Mouse (Mus musculus) embryonic facial prominence, embryonic 12.5 days (tissue): ENCODE measurements around the gene Rab20. TPM values are rescaled to one million over a fixed set of nuclear protein-coding genes. Genes with fewer than 3 reads are reported as not detected.
"Not testable (repeated sequence)": the region's sequence is repeated elsewhere in the genome, so short reads cannot be mapped to it uniquely, and the experiment has no call there.

Source experiments
- ATAC-seq: fragments of 200-750 bp; cut with Nextera tagmentation; 2 replicates; pipeline ENCODE4 v1.8.0; 2017; ENCODE audit not compliant: insufficient number of reproducible peaks, insufficient read depth, low FRiP score, low TSS enrichment
- H3K27ac ChIP-seq: fragments of 300-500 bp; sonication (generic); 2 replicates; pipeline ENCODE4 v1.5.1; 2016; ENCODE audit warnings: mild to moderate bottlenecking
- H3K27me3 ChIP-seq: fragments of 300-500 bp; sonication (generic); 2 replicates; pipeline ENCODE4 v1.6.1; 2016; ENCODE audit warnings: mild to moderate bottlenecking, moderate library complexity
- H3K36me3 ChIP-seq: fragments of 300-500 bp; sonication (generic); 2 replicates; pipeline ENCODE4 v1.6.1; 2016; ENCODE audit warnings: mild to moderate bottlenecking
- H3K4me1 ChIP-seq: fragments of 300-500 bp; sonication (generic); 2 replicates; pipeline ENCODE4 v1.6.1; 2016
- H3K4me2 ChIP-seq: fragments of 300-500 bp; sonication (generic); replicated peaks from 2 replicates; pipeline ENCODE4 v1.6.1; 2016; ENCODE audit warnings: mild to moderate bottlenecking, moderate library complexity
- H3K4me3 ChIP-seq: fragments of 300-500 bp; sonication (generic); 2 replicates; pipeline ENCODE4 v1.5.1; 2016; ENCODE audit warnings: mild to moderate bottlenecking
- H3K9ac ChIP-seq: fragments of 300-500 bp; sonication (generic); 2 replicates; pipeline ENCODE4 v1.6.1; 2016; ENCODE audit warnings: mild to moderate bottlenecking, moderate library complexity
- H3K9me3 ChIP-seq: fragments of 300-500 bp; sonication (generic); 2 replicates; pipeline ENCODE4 v1.6.1; 2016; ENCODE audit warnings: mild to moderate bottlenecking, moderate library complexity
- WGBS: fragments of 180-500 bp; shearing (Covaris S2); methylation state at CpG from one replicate; pipeline ENCODE4 v1.1.7; 2016; 5-methylcytosine and 5-hydroxymethylcytosine counted together
- polyA plus RNA-seq: library from polyadenylated mRNA; unstranded; fragments of >200 nt; fragmentation: Nextera tagmentation; extraction: Ambion mirVana; gene quantifications from 2 replicates; pipeline ENCODE4 v1.2.1, GENCODE M21; 2016

Rab20 gene
- polyA plus RNA-seq, 1 experiment from 2014 or later = 1.1 TPM

DNA sequence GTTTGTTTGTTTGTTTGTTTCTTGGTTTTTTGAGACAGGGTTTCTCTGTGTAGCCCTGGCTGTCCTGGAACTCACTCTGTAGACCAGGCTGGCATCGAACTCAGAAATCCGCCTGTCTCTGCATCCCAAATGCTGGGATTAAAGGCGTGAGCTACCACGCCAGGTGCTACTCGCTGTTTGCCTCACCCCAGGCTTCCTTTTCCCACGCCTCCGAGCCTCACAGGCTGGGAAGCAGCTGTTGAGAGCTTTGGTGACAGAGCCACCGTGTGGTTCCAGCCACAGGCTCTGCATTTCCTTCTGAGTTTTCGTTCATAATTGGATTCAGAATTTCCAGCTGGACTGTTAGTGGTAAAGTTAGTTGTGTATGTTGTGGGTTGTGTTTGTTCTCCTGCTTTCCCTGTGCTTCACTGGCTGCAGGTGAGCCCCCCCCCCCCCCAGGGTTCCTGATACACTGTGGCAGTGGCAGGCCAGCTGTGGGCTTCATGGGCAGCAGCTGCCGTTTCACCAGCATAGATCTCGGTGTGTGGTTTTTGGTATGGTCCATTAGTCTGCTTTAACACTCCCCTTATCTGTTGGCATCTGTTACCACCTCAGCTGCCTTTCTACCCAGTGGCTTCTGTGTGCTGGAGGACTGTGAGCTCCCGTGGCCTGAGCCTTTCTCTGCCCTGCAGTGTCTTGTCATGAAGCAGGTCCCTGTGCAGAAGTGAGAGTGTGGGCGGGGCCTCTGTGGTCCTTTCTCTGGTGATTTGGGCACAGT is 25.1 kb upstream of the Rab20 start:
- ATAC-seq = no peak
- Histone ChIP-seq H3K4me1 (0 out of 2 replicates have a peak, but pooled peaks cover 7% of the 10 kb centered on the region), H3K4me3 (no peak overlapping the region), H3K4me2 (no peak overlapping the region), H3K9me3 (no peaks in the 10 kb centered on the region), H3K9ac (no peak overlapping the region), H3K36me3 (peaks cover 56% of the 10 kb centered on the region), H3K27me3 (no peaks in the 10 kb centered on the region), H3K27ac (no peak overlapping the region)
- 87% methylated on average over 13 of the region's 13 CpGs for WGBS

DNA sequence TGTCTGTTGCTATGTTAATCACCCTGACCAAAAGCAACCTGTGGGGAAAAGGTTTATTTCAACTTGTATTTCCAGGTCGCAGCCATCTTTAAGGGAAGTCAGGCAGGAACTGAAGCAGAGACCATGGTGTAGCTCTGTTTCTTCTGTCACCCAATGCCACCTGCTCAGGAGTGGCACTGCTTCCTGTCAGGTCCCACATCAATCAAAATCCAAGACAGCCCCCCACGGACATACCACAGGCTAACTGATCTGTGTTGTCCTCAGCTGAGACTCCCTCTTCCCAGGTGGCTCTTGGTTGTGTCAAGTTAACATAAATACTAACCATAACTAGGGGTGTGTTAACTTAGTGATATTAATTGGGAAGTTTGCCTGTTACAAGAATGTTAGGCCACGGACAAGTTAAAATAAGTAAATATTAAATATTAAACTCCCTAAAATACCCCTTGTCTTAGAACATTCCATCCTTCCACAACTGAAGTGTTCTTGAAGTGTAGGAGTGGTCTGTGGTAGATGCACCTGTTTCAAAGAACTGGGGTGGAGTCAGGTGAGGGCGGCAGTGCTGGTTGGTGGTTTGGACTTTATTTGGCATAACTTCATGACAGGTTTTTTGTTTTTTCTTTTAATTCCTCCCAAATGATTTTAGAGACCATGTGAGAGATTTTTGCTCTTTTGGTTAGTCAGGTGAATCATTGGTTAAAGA is 20.4 kb upstream of the Rab20 start:
- 88% methylated on average over 4 of the region's 4 CpGs for WGBS
- H3K27me3 ChIP-seq = no peaks in the 10 kb centered on the region
- peak overlapping the region; percentile 94; the same call in 1 of the 2 replicates for H3K4me3 ChIP-seq
- peaks cover 10% of the 10 kb centered on the region; the same call in 1 of the 2 replicates for H3K4me1 ChIP-seq
- H3K36me3 ChIP-seq = peaks cover 17% of the 10 kb centered on the region
- no peak overlapping the region for H3K27ac ChIP-seq
- ATAC-seq = no peak
- H3K4me2 ChIP-seq = peak overlapping the region; percentile 79
- H3K9me3 ChIP-seq = no peaks in the 10 kb centered on the region
- H3K9ac ChIP-seq = no peak overlapping the region

DNA sequence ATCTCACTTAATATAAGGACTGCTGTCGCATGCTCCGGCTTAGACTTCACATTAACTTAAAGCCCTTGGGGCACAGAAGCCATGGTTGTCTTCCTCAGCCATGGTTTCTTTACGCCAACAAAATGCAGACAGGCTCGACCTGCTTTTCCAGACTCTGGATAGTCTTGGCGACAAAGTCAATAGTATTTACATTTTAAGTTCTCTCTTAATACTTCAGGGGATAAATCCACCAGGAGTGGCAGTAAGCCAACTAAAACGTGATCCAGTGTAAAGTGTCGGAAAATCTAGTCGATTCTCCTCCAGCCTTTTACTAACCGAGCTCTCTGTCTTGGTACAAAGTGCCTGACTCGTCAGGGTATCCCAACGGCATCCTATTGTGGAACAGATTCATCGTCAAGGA is 19.8 kb upstream of the Rab20 start:
- WGBS = 75% methylated on average over 12 of the region's 12 CpGs
- no peak for ATAC-seq
- Histone ChIP-seq H3K4me3 (peak overlapping the region; percentile 94), H3K9me3 (no peaks in the 10 kb centered on the region), H3K4me2 (peak overlapping the region; percentile 79), H3K9ac (peak overlapping the region; percentile 85; the same call in 1 of the 2 replicates), H3K27me3 (no peaks in the 10 kb centered on the region), H3K36me3 (peaks cover 11% of the 10 kb centered on the region), H3K27ac (no peak overlapping the region), H3K4me1 (peaks cover 10% of the 10 kb centered on the region; the same call in 1 of the 2 replicates)

DNA sequence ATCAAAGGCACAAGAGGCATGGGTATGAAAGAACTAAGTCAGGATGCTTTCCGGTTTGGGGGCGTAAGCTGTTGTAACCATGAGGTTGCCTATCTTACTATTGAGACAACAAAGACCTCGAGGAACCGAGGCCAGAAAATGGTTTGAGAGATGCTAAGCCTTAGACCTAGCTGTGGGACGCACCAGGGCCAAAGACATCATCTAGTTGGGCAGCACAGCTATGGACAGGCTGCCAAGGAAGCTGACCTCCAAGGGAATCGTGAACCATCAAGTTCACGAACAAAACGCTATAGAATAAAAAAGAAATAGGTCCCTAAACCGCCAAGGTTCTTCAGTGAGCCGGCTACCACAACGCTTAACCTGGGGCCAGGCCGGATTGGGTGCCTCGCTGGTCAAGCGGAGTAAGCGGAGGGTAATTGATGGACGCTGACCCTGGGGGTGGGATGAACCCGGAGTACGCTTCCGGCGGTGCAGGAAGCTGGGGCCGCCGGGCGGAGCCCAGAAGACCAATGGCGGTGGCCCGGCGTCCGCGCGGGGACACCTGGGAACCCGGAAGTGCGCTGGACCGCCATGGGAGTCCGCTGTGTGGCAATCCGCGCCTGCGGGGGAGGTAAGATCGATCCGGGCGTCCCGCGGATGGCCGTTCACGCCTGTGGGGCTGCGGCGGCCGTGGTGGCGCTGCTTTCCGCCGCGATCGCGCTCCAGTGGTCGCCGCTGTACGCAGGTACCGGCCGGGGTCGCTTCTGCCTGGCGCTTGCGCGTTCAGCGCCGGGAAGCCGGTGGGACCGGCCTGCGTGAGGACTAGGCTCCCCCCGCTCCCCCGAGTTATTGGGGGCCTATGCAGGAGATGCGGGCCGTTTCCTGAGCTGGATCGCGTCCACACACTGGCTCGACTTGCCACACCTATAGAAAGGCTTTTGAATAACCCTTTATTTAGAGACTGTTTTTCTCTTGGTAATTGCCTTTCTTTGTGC is 18.8 kb upstream of the Rab20 start, which contains the start of gene Naxd:
TSS of gene Naxd (plus strand) at position 490 of the 974 bp plus-strand sequence.
- H3K4me2 ChIP-seq = peak within 1 kb of the TSS; percentile 79
- WGBS = 4% methylated on average over 73 of the region's 73 CpGs

DNA sequence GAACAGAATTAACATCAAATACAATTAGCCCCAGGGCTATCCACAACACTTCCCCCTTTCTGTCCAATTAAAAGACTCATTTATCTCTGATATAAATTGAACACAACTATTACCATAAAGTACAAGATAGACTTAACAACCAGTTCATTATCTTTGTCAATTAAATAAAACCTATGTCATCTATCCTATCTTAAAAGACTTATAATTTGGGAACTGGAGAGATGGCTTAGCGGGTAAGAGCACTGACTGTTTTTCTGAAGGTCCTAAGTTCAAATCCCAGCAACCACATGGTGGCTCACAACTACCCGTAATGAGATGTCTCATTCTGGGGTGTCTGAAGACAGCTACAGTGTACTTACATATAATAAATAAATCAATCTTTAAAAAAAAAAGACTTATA is 13.8 kb upstream of the Rab20 start:
- not testable (repeated sequence) for H3K4me3 ChIP-seq, H3K36me3 ChIP-seq, H3K9ac ChIP-seq, H3K9me3 ChIP-seq, H3K27ac ChIP-seq, H3K4me1 ChIP-seq, ATAC-seq, H3K4me2 ChIP-seq
- peaks cover 27% of the 10 kb centered on the region for H3K27me3 ChIP-seq
- WGBS = 77% methylated on average over 2 of the region's 2 CpGs

More for the DNA sequence above, 18.8 kb upstream of the Rab20 start, which contains the start of gene Naxd:
- ATAC-seq = peak; percentile 96
- Histone ChIP-seq H3K36me3 (peaks cover 3% of the 10 kb centered on the region), H3K9ac (peak within 1 kb of the TSS; percentile 85), H3K27me3 (no peaks in the 10 kb centered on the region), H3K9me3 (no peaks in the 10 kb centered on the region), H3K4me3 (peak within 1 kb of the TSS; percentile 94), H3K4me1 (peaks cover 10% of the 10 kb centered on the region; the same call in 1 of the 2 replicates), H3K27ac (peak within 1 kb of the TSS; percentile 76)

DNA sequence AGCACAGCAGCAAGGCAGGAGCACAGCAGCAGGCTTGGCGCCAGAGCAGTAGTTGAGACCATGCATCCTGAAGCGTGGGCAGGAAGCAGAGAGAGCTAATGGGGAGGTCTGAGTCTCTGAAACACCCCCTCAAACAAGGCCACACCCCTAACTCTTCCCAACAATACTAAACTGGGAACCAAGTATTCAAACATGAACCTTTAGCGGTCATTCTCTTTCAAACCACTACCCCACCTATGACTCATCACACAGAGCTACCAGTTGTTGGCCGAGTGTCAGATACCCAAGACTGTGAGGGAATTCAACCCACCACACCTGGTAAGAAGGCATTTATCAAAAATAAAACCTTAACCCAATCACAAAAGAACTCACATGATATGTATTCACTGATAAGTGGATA is 8.7 kb upstream of the Rab20 start:
- Histone ChIP-seq H3K9me3 (no peaks in the 10 kb centered on the region), H3K4me3 (no peak overlapping the region), H3K36me3 (no peaks in the 10 kb centered on the region), H3K27me3 (peaks cover 38% of the 10 kb centered on the region), H3K4me2 (no peak overlapping the region), H3K27ac (no peak overlapping the region), H3K4me1 (no peaks in the 10 kb centered on the region), H3K9ac (no peak overlapping the region)
- WGBS = 71% methylated on average over 4 of the region's 4 CpGs
- no peak for ATAC-seq

DNA sequence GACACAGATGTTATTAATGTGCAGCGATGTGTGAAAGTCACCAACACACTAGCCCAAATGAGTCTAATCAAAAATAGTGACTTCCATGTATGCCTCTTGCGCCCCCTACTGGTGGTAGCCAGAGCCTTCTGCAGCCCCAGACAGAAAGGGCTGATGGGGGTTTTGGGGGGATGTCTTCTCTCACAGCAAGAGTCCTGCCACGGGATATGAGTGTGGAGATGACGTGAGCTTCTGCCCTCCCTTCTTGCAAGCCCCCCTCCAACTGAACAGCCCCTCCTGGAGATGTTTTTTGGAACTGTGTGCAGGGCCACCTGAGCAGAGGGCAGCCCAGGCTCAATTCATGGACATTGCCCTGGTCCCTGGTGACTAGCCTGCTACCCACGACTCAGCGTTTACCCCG is 7.6 kb upstream of the Rab20 start:
- WGBS = 27% methylated on average over 7 of the region's 7 CpGs
- ATAC-seq = no peak

DNA sequence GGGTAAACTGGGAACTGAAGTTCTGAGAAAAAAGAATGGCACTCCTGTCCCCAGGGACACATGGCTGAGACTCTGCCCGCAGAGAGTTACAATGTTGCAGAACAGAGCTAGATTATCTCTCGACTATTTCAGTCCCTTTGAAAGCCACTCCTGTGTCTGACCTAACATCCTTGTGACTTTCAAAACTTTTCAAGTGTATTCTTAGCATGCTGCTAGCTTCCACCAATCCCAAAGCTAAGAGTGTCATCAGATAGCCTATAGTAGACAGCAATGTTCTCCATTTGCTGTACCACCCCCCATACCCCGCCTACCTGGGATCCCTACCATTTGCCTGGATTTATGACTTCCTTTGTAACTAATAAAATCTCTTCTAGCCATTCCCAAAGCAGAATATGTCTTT is 4.0 kb upstream of the Rab20 start:
- Histone ChIP-seq H3K36me3 (no peaks in the 10 kb centered on the region), H3K9me3 (no peaks in the 10 kb centered on the region), H3K4me3 (no peak overlapping the region), H3K4me2 (no peak overlapping the region), H3K27ac (no peak overlapping the region), H3K27me3 (peaks cover 55% of the 10 kb centered on the region), H3K4me1 (peaks cover 10% of the 10 kb centered on the region), H3K9ac (no peak overlapping the region)
- 66% methylated on average over 3 of the region's 3 CpGs for WGBS
- ATAC-seq = no peak

More for the DNA sequence above, 7.6 kb upstream of the Rab20 start:
- Histone ChIP-seq H3K9me3 (no peaks in the 10 kb centered on the region), H3K9ac (no peak overlapping the region), H3K27me3 (peaks cover 38% of the 10 kb centered on the region), H3K36me3 (no peaks in the 10 kb centered on the region), H3K4me2 (no peak overlapping the region), H3K4me3 (no peak overlapping the region), H3K4me1 (no peaks in the 10 kb centered on the region), H3K27ac (no peak overlapping the region)

DNA sequence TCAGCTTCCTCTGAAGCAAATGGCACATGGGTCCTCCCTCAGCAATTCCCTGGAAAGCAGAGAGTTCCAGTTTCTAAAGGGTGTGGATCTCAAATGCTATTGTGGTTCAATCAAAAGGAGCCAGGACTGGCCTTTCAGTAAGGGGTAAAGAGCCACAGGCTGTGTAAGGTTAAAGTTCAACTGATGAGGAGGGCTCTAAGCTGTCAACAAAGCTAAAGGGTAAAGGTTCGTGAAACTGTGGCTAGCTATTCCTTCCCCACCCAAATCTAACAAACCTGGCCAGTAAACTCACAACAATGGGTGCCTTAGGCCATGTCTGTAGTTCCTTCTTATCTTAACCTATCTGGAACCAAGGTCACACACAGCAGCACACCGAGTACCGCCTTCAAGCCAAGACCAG is 3.4 kb upstream of the Rab20 start:
- Histone ChIP-seq H3K4me1 (peaks cover 14% of the 10 kb centered on the region), H3K9me3 (no peaks in the 10 kb centered on the region), H3K36me3 (no peaks in the 10 kb centered on the region), H3K27me3 (peaks cover 56% of the 10 kb centered on the region), H3K4me2 (no peak overlapping the region), H3K9ac (no peak overlapping the region), H3K27ac (no peak overlapping the region), H3K4me3 (no peak overlapping the region)
- WGBS = 45% methylated on average over 3 of the region's 3 CpGs
- ATAC-seq = no peak

DNA sequence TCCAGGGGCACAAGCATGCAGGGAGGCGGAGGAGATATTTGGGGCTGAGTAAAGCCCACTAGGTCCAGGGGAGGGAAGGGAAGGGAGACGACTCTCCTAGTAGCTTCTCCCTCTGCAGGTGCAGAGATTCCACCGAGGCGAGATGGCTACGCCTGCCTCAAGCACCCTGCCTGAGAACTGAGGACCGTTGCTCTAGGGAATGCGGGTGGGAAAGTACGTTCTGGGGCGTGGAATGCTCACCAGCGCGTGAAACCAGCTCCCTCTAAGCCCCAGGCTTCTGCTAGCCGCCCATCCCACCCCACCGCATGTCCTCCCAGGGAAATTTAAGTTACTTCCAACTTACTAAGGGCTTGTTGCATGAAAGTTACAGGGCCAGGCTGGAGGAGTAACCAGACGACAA is 1.1 kb upstream of the Rab20 start:
- Histone ChIP-seq H3K36me3 (no peaks in the 10 kb centered on the region), H3K9me3 (no peaks in the 10 kb centered on the region), H3K27ac (no peak overlapping the region), H3K9ac (no peak overlapping the region), H3K4me1 (peaks cover 24% of the 10 kb centered on the region), H3K4me3 (no peak overlapping the region), H3K27me3 (peaks cover 76% of the 10 kb centered on the region), H3K4me2 (no peak overlapping the region)
- 7% methylated on average over 14 of the region's 14 CpGs for WGBS
- no peak for ATAC-seq

DNA sequence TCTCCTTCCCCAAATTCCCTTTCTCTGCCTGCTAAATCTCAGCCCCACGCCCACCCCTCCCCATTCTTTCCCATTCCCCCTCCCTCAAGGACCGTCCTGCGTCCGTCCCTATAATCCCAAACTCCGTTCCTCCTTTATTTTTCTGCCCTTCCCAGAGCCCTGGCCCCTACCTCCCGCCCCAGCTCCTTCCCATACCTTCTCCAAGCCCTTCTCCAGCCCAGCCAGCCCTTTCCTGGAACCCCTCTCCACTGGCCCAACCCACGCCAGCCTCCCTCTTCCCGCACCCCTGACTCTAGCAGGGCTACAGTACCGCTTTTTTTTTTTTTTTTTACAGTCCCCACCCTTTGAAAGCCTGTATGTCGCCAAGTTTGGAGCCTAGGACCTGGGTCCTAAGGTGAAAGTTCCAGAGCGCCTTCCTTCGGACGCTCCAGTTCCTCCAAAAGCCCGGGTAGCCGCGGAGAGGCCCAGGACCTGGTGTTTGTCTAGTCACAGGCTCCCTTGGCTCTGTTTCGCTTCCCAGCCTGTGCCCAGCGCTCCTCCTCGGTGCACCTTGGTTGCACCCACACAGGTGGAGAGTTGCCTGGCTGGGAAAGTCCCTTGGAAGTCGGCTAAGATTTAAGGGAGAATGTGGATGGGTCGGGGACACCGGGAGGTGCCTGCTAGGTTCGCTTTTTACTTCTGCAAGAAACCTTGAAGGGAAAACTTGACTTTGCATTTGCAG is 457 bp upstream of the Rab20 start:
- Histone ChIP-seq H3K4me2 (peak overlapping the region; percentile 94), H3K4me3 (peak overlapping the region; percentile 54), H3K27me3 (peaks cover 77% of the 10 kb centered on the region), H3K9ac (no peak overlapping the region), H3K9me3 (no peaks in the 10 kb centered on the region), H3K4me1 (peaks cover 24% of the 10 kb centered on the region), H3K27ac (no peak overlapping the region), H3K36me3 (no peaks in the 10 kb centered on the region)
- ATAC-seq = no peak
- 2% methylated on average over 23 of the region's 23 CpGs for WGBS
